17 mouse cellular contexts compared by ENCODE assay signal in the genomic region with DNA sequence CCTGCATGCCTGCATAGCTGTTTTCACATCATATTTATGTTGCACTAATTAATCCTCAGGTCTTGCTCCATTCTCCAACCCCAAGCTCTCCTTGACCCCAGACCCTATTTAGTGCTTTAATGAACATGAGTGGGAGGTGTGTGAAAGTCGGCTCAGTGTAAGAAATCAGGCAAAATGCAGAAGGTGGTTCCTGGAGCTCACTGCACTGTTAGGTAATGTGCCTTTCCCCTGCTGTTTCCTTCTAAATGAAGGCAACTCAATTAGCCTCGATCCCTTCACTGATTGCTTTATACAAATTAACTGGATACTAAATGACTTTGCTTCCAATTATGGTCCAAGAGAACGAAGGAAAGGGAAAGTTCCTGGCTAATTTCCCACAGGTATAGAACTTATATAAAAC.
"Had no signal": no experiment of that assay in that cellular context is flagged by ENCODE, and none has a peak within 500 bp of the region (broad histone marks: within the 10 kb centered on the region; RNA-seq: fewer than 3 reads in every experiment).

No protein-coding gene starts in this region.

- H3K9me3 ChIP-seq: midbrain, embryonic 10.5 days; midbrain, embryonic 13.5 days; midbrain, embryonic 15.5 days; neural tube, embryonic 12.5 days had no signal

- ATAC-seq: midbrain, embryonic 13.5 days; midbrain, embryonic 15.5 days had no signal

- H3K9ac ChIP-seq: lung, embryonic 14.5 days; midbrain, embryonic 13.5 days; midbrain, embryonic 15.5 days; neural tube, embryonic 12.5 days had no signal

- H3K4me2 ChIP-seq: lung, embryonic 14.5 days; midbrain, embryonic 13.5 days; midbrain, embryonic 15.5 days; neural tube, embryonic 12.5 days had no signal

- DNase-seq: lung, adult 18-20 months; lung, embryonic 14.5 days; lung, postnatal 10 days; lung, postnatal 4 days; retina, postnatal 1 day; right cerebral cortex, adult 18-20 months; right cerebral cortex, postnatal 25 days; right cerebral cortex, postnatal 4 days; spleen, adult 18-20 months; thymus, adult 18-20 months; thymus, postnatal 14 days; thymus, postnatal 36 days had no signal

- H3K4me3 ChIP-seq: midbrain, embryonic 10.5 days; midbrain, embryonic 13.5 days; midbrain, embryonic 15.5 days; myocyte; neural tube, embryonic 12.5 days had no signal

- H3K4me1 ChIP-seq: midbrain, embryonic 10.5 days; midbrain, embryonic 13.5 days; midbrain, embryonic 15.5 days; neural tube, embryonic 12.5 days had no signal

- H3K27ac ChIP-seq: midbrain, embryonic 10.5 days; midbrain, embryonic 13.5 days; midbrain, embryonic 15.5 days; neural tube, embryonic 12.5 days had no signal

- H3K36me3 ChIP-seq: midbrain, embryonic 10.5 days; midbrain, embryonic 13.5 days; midbrain, embryonic 15.5 days; neural tube, embryonic 12.5 days had no signal

- H3K27me3 ChIP-seq: midbrain, embryonic 13.5 days; midbrain, embryonic 15.5 days; neural tube, embryonic 12.5 days had no signal
